Mouse (Mus musculus) kidney, postnatal 0 days (tissue): ENCODE results near the gene Tmcc3. TPM values are rescaled to one million over a fixed set of nuclear protein-coding genes. Genes with fewer than 3 reads are reported as not detected.

Experiments used
- ATAC-seq: fragments of 200-750 bp; cut with Nextera tagmentation; replicated peaks from 2 replicates; pipeline ENCODE4 v1.8.0; 2017; ENCODE audit warnings: low read depth, moderate number of reproducible peaks, moderate TSS enrichment, moderate library complexity; ENCODE audit not compliant: low FRiP score
- DNase-seq: peaks from one replicate; pipeline ENCODE4 v3.0.0-alpha.2; 2016; ENCODE audit warnings: low spot score
- H3K27ac ChIP-seq: fragments of 300-500 bp; sonication (generic); 2 replicates; pipeline ENCODE4 v1.5.1; 2014; ENCODE audit warnings: mild to moderate bottlenecking
- H3K27me3 ChIP-seq: fragments of 300-500 bp; sonication (generic); 2 replicates; pipeline ENCODE4 v1.6.1; 2014; ENCODE audit warnings: low read length, mixed read lengths; ENCODE audit not compliant: insufficient read depth
- H3K36me3 ChIP-seq: fragments of 300-500 bp; sonication (generic); 2 replicates; pipeline ENCODE4 v1.6.1; 2014; ENCODE audit warnings: low read length, mixed read lengths; ENCODE audit not compliant: insufficient read depth
- H3K4me1 ChIP-seq: fragments of 300-500 bp; sonication (generic); replicated peaks from 2 replicates; pipeline ENCODE4 v1.6.1; 2014; ENCODE audit warnings: antibody characterized with exemption, low read length, mixed read lengths; ENCODE audit not compliant: insufficient read depth
- H3K4me2 ChIP-seq: fragments of 300-500 bp; sonication (generic); 2 replicates; pipeline ENCODE4 v1.6.1; 2014; ENCODE audit warnings: mild to moderate bottlenecking, low read length, moderate library complexity, mixed read lengths
- H3K4me3 ChIP-seq: fragments of 300-500 bp; sonication (generic); replicated peaks from 2 replicates; pipeline ENCODE4 v1.5.1; 2014; ENCODE audit warnings: low read depth, low read length
- H3K9ac ChIP-seq: fragments of 300-500 bp; sonication (generic); 2 replicates; pipeline ENCODE4 v1.6.1; 2014; ENCODE audit warnings: low read depth, low read length
- H3K9me3 ChIP-seq: fragments of 300-500 bp; sonication (generic); replicated peaks from 2 replicates; pipeline ENCODE4 v1.6.1; 2016; ENCODE audit warnings: low read length, inconsistent platforms, mixed read lengths
- CTCF ChIP-seq: IDR thresholded peaks from 2 replicates; pipeline ENCODE4 v1.5.1; 2016; ENCODE audit warnings: antibody characterized with exemption, low read depth, mild to moderate bottlenecking, moderate library complexity
- WGBS: fragments of 180-500 bp; shearing (Covaris S2); extraction: QIAGEN DNeasy Blood & Tissue Kit; methylation state at CpG from one replicate; pipeline ENCODE4 v1.1.7; 2014; 5-methylcytosine and 5-hydroxymethylcytosine counted together
- microRNA-seq: library from miRNA; unstranded; fragments of <30 nt; microRNA quantifications from one replicate; pipeline ENCODE4, GENCODE M21; 2016
- polyA plus RNA-seq: library from polyadenylated mRNA; unstranded; fragments of >200 nt; fragmentation: Nextera tagmentation; extraction: Ambion mirVana; gene quantifications from 2 replicates; pipeline ENCODE4 v1.2.1, GENCODE M21; 2015

Gene Tmcc3
- polyA plus RNA-seq, 1 experiment from 2014 or later = 7.9 TPM

GRCm38 (mm10) chr10:94625606-94626005, 313.9 kb downstream of the Tmcc3 start:
- Histone ChIP-seq H3K27me3 (0 out of 2 replicates have a peak, but pooled peaks cover 6% of the 10 kb centered on the region), H3K4me1 (no peaks in the 10 kb centered on the region; the same call in 1 of the 2 replicates), H3K9me3 (no peaks in the 10 kb centered on the region), H3K4me2 (no peak overlapping the region), H3K27ac (no peak overlapping the region), H3K4me3 (no peak overlapping the region), H3K36me3 (no peaks in the 10 kb centered on the region), H3K9ac (no peak overlapping the region)
- WGBS = 73% methylated on average over 8 of the region's 8 CpGs
- no peak for TF ChIP-seq CTCF
- DNase-seq = no peak
- no peak for ATAC-seq

DNA sequence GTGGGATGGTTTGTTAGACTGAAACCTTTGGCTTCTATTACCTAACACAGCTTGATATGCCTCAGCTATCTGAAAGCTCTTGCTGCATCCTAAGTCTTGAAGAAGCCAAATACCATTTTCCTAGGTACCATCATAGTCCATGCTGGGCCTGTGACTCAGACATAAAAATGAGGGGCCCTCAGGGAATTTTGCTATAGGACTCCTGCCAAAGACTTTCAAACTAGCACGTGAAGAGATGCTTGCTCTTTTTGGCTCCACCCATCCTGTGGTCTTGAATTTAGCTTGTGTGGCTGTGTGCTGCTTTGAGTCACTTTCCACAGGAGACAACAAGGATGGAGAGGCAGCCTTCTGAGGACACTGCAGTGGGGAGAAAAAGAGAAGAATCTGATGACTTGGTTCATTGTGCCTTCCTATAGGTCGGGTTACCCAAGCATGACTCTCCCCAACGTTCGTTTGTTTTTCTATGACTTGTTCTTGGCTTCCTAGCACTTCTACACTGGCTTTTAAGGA, 319.1 kb downstream of the Tmcc3 start:
- no peak for TF ChIP-seq CTCF
- Histone ChIP-seq H3K9me3 (no peaks in the 10 kb centered on the region), H3K9ac (no peak overlapping the region), H3K27ac (no peak overlapping the region), H3K36me3 (no peaks in the 10 kb centered on the region), H3K27me3 (no peaks in the 10 kb centered on the region), H3K4me1 (no peaks in the 10 kb centered on the region), H3K4me2 (no peak overlapping the region), H3K4me3 (no peak overlapping the region)
- DNase-seq (no peak), ATAC-seq (no peak)
- WGBS = 40% methylated on average over 4 of the region's 4 CpGs

DNA sequence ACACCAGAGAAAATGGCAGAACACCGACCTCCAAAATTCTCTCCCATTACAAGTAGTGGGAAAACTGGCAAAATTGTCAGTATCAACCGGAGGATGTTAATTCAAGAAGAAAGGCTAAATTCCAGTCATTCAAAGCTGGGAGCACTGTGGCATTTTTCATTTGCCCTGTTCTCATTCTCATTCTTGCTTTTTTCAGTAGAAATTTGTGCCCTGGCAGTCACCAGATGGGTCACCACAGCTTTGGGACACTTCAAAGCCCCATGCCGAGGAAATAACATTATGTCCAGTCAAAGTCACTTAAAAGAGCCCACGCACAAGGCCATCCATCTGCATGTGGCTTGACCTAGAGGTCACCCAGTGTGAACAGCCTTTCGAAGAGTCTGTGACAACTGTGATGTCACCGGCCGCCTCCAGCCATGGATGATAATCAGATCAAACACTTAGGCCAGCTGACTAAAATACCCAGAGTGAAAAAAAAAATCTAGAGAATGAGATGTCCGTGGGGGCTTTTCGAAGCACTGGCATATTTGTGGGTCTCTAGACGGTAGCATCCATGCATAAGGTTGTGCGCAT, 319.9 kb downstream of the Tmcc3 start:
- H3K4me2 ChIP-seq = no peak overlapping the region
- H3K36me3 ChIP-seq = no peaks in the 10 kb centered on the region
- TF ChIP-seq CTCF = no peak
- H3K9ac ChIP-seq = no peak overlapping the region
- H3K9me3 ChIP-seq = no peaks in the 10 kb centered on the region
- 80% methylated on average over 11 of the region's 11 CpGs for WGBS
- no peak overlapping the region for H3K27ac ChIP-seq
- H3K27me3 ChIP-seq = no peaks in the 10 kb centered on the region
- no peak for DNase-seq
- H3K4me3 ChIP-seq = no peak overlapping the region
- no peak for ATAC-seq
- no peaks in the 10 kb centered on the region for H3K4me1 ChIP-seq

DNA sequence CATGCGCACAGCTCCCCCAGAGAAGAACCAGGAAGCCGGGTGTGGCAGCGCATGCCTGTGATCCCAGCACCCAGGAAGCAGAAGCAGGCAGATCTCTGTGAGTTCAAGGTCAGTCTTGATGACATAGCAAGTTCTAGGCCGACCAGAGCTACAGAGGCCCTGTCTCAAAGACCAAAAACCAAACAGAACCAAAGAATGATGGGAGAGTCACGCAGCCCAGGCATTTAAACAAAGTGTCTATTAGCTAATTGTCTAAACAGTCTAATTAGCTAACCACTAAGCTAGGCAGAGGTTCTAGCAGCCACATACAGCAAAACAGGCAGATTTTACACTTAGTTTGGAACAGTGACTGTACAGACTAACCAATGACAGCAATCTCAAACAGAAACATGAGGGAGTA, 320.5 kb downstream of the Tmcc3 start:
- no peak for TF ChIP-seq CTCF
- Histone ChIP-seq H3K27ac (no peak overlapping the region), H3K4me1 (no peaks in the 10 kb centered on the region), H3K9me3 (no peaks in the 10 kb centered on the region), H3K4me2 (no peak overlapping the region), H3K4me3 (no peak overlapping the region), H3K27me3 (no peaks in the 10 kb centered on the region), H3K9ac (no peak overlapping the region), H3K36me3 (no peaks in the 10 kb centered on the region)
- WGBS = 85% methylated on average over 5 of the region's 5 CpGs
- ATAC-seq (no peak), DNase-seq (no peak)

- Histone ChIP-seq H3K4me2 (no peak overlapping the region), H3K4me1 (no peaks in the 10 kb centered on the region), H3K27me3 (no peaks in the 10 kb centered on the region), H3K27ac (no peak overlapping the region), H3K36me3 (no peaks in the 10 kb centered on the region), H3K9ac (no peak overlapping the region), H3K4me3 (no peak overlapping the region), H3K9me3 (no peaks in the 10 kb centered on the region)
- 95% methylated on average over 5 of the region's 5 CpGs for WGBS
- ATAC-seq (no peak), DNase-seq (no peak)
- TF ChIP-seq CTCF = no peak
Measured at GRCm38 (mm10) chr10:94638599-94638998, 326.9 kb downstream of the Tmcc3 start.

- Histone ChIP-seq H3K4me2 (no peak overlapping the region), H3K4me1 (no peaks in the 10 kb centered on the region), H3K27ac (no peak overlapping the region), H3K4me3 (no peak overlapping the region), H3K9ac (no peak overlapping the region), H3K27me3 (no peaks in the 10 kb centered on the region), H3K36me3 (no peaks in the 10 kb centered on the region), H3K9me3 (no peaks in the 10 kb centered on the region)
- 76% methylated on average over 5 of the region's 5 CpGs for WGBS
- no peak for TF ChIP-seq CTCF
- DNase-seq (no peak), ATAC-seq (no peak)
Measured at GRCm38 (mm10) chr10:94639281-94639680, 327.5 kb downstream of the Tmcc3 start.

- H3K27ac ChIP-seq = no peak overlapping the region
- ATAC-seq (no peak), DNase-seq (no peak)
- H3K4me1 ChIP-seq = no peaks in the 10 kb centered on the region
- no peak overlapping the region for H3K4me3 ChIP-seq
- TF ChIP-seq CTCF = no peak
- no peak overlapping the region for H3K9ac ChIP-seq
- H3K36me3 ChIP-seq = no peaks in the 10 kb centered on the region
- 71% methylated on average over 5 of the region's 5 CpGs for WGBS
- H3K9me3 ChIP-seq = no peaks in the 10 kb centered on the region
- H3K27me3 ChIP-seq = no peaks in the 10 kb centered on the region
- no peak overlapping the region for H3K4me2 ChIP-seq
Measured at GRCm38 (mm10) chr10:94640067-94640466, 328.3 kb downstream of the Tmcc3 start.

Small RNA genes within 50 kb of the gene (microRNA-seq; reads per million reads assigned to microRNA genes)
- gene Mir7211 = not detected

Other genes with a start within 250 kb of the Tmcc3 start
- gene Nr2c1, start 163.9 kb upstream of the Tmcc3 start, polyA plus RNA-seq = 5.7 and 6.4 TPM in 2 replicates
- 706 and 752 TPM in 2 replicates for gene Ndufa12, start 113.2 kb upstream of the Tmcc3 start, polyA plus RNA-seq
- gene Gm4792, start 13.2 kb upstream of the Tmcc3 start, polyA plus RNA-seq = not detected in 2 replicates